Mouse (Mus musculus): ENCODE measurements around the gene Plk5. TPM values are rescaled to one million over a fixed set of nuclear protein-coding genes. Genes with fewer than 3 reads are reported as not detected.
A peak's percentile ranks its signal among the peaks of the same experiment; 100 is the strongest.

Plk5 gene
- polyA plus RNA-seq (2012; rRNA removed), result 5.5 and 6.0 TPM in 2 replicates

GRCm38 (mm10) chr10:80356001-80356682, at the start of gene Plk5:
Gene Plk5 (plus strand): TSS chr10:80356459.
- H3K4me1 ChIP-seq (ENCODE audit: control insufficient read depth, insufficient read depth, low read length), result 0 out of 2 replicates have a peak, but pooled peaks cover 3% of the 10 kb centered on the region
- DNase-seq, result no peak
- 3% methylated on average over 53 of the region's 53 CpGs for WGBS
- TF ChIP-seq POLR2A (IDR thresholded peaks at IDR 0.05; ENCODE audit: borderline replicate concordance, extremely low read depth, low read depth, low read length), result no peak
- TF ChIP-seq CTCF (IDR thresholded peaks at IDR 0.05; ENCODE audit: insufficient read depth, low read length), result no peak
- no peak within 1 kb of the TSS for H3K4me3 ChIP-seq (replicated peaks; ENCODE audit: extremely low read depth, low read depth, low read length)

GRCm38 (mm10) chr10:80311560-80311959, 44.7 kb upstream of the Plk5 start:
- WGBS, result 82% methylated on average over 16 of the region's 16 CpGs
- DNase-seq, result no peak
- Histone ChIP-seq H3K4me3 (replicated peaks; ENCODE audit: extremely low read depth, low read depth, low read length) (no peak overlapping the region), H3K4me1 (ENCODE audit: control insufficient read depth, insufficient read depth, low read length) (no peaks in the 10 kb centered on the region)
- TF ChIP-seq CTCF (IDR thresholded peaks at IDR 0.05; ENCODE audit: insufficient read depth, low read length) (no peak), POLR2A (IDR thresholded peaks at IDR 0.05; ENCODE audit: borderline replicate concordance, extremely low read depth, low read depth, low read length) (no peak)

GRCm38 (mm10) chr10:80312586-80313504, 43.4 kb upstream of the Plk5 start:
- 70% methylated on average over 54 of the region's 54 CpGs for WGBS
- Histone ChIP-seq H3K4me1 (ENCODE audit: control insufficient read depth, insufficient read depth, low read length) (no peaks in the 10 kb centered on the region), H3K4me3 (replicated peaks; ENCODE audit: extremely low read depth, low read depth, low read length) (no peak overlapping the region)
- TF ChIP-seq POLR2A (IDR thresholded peaks at IDR 0.05; ENCODE audit: borderline replicate concordance, extremely low read depth, low read depth, low read length) (no peak), CTCF (IDR thresholded peaks at IDR 0.05; ENCODE audit: insufficient read depth, low read length) (no peak)
- DNase-seq, result no peak

GRCm38 (mm10) chr10:80313627-80314201, 42.5 kb upstream of the Plk5 start:
- 30% methylated on average over 20 of the region's 20 CpGs for WGBS
- DNase-seq, result no peak
- TF ChIP-seq POLR2A (IDR thresholded peaks at IDR 0.05; ENCODE audit: borderline replicate concordance, extremely low read depth, low read depth, low read length) (no peak), CTCF (IDR thresholded peaks at IDR 0.05; ENCODE audit: insufficient read depth, low read length) (no peak)

GRCm38 (mm10) chr10:80314494-80315001, 41.7 kb upstream of the Plk5 start:
- no peak for DNase-seq
- 51% methylated on average over 16 of the region's 16 CpGs for WGBS
- Histone ChIP-seq H3K4me1 (ENCODE audit: control insufficient read depth, insufficient read depth, low read length) (peaks cover 3% of the 10 kb centered on the region), H3K4me3 (replicated peaks; ENCODE audit: extremely low read depth, low read depth, low read length) (no peak overlapping the region)
- TF ChIP-seq POLR2A (IDR thresholded peaks at IDR 0.05; ENCODE audit: borderline replicate concordance, extremely low read depth, low read depth, low read length), result no peak
- no peak for TF ChIP-seq CTCF (IDR thresholded peaks at IDR 0.05; ENCODE audit: insufficient read depth, low read length)

More at GRCm38 (mm10) chr10:80313627-80314201, 42.5 kb upstream of the Plk5 start:
- Histone ChIP-seq H3K4me3 (replicated peaks; ENCODE audit: extremely low read depth, low read depth, low read length) (no peak overlapping the region), H3K4me1 (ENCODE audit: control insufficient read depth, insufficient read depth, low read length) (no peaks in the 10 kb centered on the region)

- TF ChIP-seq CTCF (IDR thresholded peaks at IDR 0.05; ENCODE audit: insufficient read depth, low read length) (no peak), POLR2A (IDR thresholded peaks at IDR 0.05; ENCODE audit: borderline replicate concordance, extremely low read depth, low read depth, low read length) (no peak)
- 47% methylated on average over 27 of the region's 27 CpGs for WGBS
- no peak for DNase-seq
Measured at GRCm38 (mm10) chr10:80315315-80315714, 40.9 kb upstream of the Plk5 start.

GRCm38 (mm10) chr10:80316359-80316781, 39.9 kb upstream of the Plk5 start:
- 31% methylated on average over 11 of the region's 11 CpGs for WGBS
- TF ChIP-seq POLR2A (IDR thresholded peaks at IDR 0.05; ENCODE audit: borderline replicate concordance, extremely low read depth, low read depth, low read length), result no peak
- no peak for TF ChIP-seq CTCF (IDR thresholded peaks at IDR 0.05; ENCODE audit: insufficient read depth, low read length)
- Histone ChIP-seq H3K4me3 (replicated peaks; ENCODE audit: extremely low read depth, low read depth, low read length) (no peak overlapping the region), H3K4me1 (ENCODE audit: control insufficient read depth, insufficient read depth, low read length) (peaks cover 7% of the 10 kb centered on the region)
- no peak for DNase-seq

More at GRCm38 (mm10) chr10:80315315-80315714, 40.9 kb upstream of the Plk5 start:
- Histone ChIP-seq H3K4me1 (ENCODE audit: control insufficient read depth, insufficient read depth, low read length) (peaks cover 4% of the 10 kb centered on the region), H3K4me3 (replicated peaks; ENCODE audit: extremely low read depth, low read depth, low read length) (no peak overlapping the region)

- Histone ChIP-seq H3K4me1 (ENCODE audit: control insufficient read depth, insufficient read depth, low read length) (peaks cover 7% of the 10 kb centered on the region), H3K4me3 (replicated peaks; ENCODE audit: extremely low read depth, low read depth, low read length) (no peak overlapping the region)
- no peak for DNase-seq
- no peak for TF ChIP-seq POLR2A (IDR thresholded peaks at IDR 0.05; ENCODE audit: borderline replicate concordance, extremely low read depth, low read depth, low read length)
- TF ChIP-seq CTCF (IDR thresholded peaks at IDR 0.05; ENCODE audit: insufficient read depth, low read length), result no peak
- 47% methylated on average over 10 of the region's 10 CpGs for WGBS
Measured at GRCm38 (mm10) chr10:80317011-80317410, 39.2 kb upstream of the Plk5 start.

GRCm38 (mm10) chr10:80320340-80320760, 35.9 kb upstream of the Plk5 start, which contains the start of gene 2310011J03Rik:
Gene 2310011J03Rik (minus strand): TSS chr10:80320537.
- peaks cover 10% of the 10 kb centered on the region for H3K4me1 ChIP-seq (ENCODE audit: control insufficient read depth, insufficient read depth, low read length)
- under 1% methylated on average over 34 of the region's 34 CpGs for WGBS
- TF ChIP-seq CTCF (IDR thresholded peaks at IDR 0.05; ENCODE audit: insufficient read depth, low read length) (no peak), POLR2A (IDR thresholded peaks at IDR 0.05; ENCODE audit: borderline replicate concordance, extremely low read depth, low read depth, low read length) (peak; percentile 84)
- DNase-seq, result peak; percentile 93
- H3K4me3 ChIP-seq (replicated peaks; ENCODE audit: extremely low read depth, low read depth, low read length), result peak within 1 kb of the TSS; percentile 96

All from lung, adult 2 months (tissue).